Mouse (Mus musculus) stomach, embryonic 16.5 days (tissue): ENCODE data around the gene Paxx. TPM values are rescaled to one million over a fixed set of nuclear protein-coding genes. Genes with fewer than 3 reads are reported as not detected.
"Not testable (repeated sequence)": the region's sequence is repeated elsewhere in the genome, so short reads cannot be mapped to it uniquely, and the experiment has no call there.

Source experiments
- ATAC-seq: fragments of 200-750 bp; cut with Nextera tagmentation; 2 replicates; pipeline ENCODE4 v1.8.0; 2017; ENCODE audit warnings: moderate number of reproducible peaks, moderate TSS enrichment; ENCODE audit not compliant: insufficient read depth, low FRiP score
- H3K27ac ChIP-seq: fragments of 300-500 bp; sonication (generic); 2 replicates; pipeline ENCODE4 v1.5.1; 2014; ENCODE audit warnings: low read length
- H3K27me3 ChIP-seq: fragments of 300-500 bp; sonication (generic); 2 replicates; pipeline ENCODE4 v1.6.1; 2014; ENCODE audit warnings: low read length, control low read depth, mixed read lengths; ENCODE audit not compliant: control insufficient read depth, insufficient read depth
- H3K36me3 ChIP-seq: fragments of 300-500 bp; sonication (generic); 2 replicates; pipeline ENCODE4 v1.6.1; 2014; ENCODE audit warnings: low read length; ENCODE audit not compliant: control insufficient read depth, insufficient read depth
- H3K4me1 ChIP-seq: fragments of 300-500 bp; sonication (generic); 2 replicates; pipeline ENCODE4 v1.6.1; 2014; ENCODE audit warnings: low read length, control low read depth, mixed read lengths; ENCODE audit not compliant: control insufficient read depth, insufficient read depth
- H3K4me2 ChIP-seq: fragments of 300-500 bp; sonication (generic); 2 replicates; pipeline ENCODE4 v1.6.1; 2014; ENCODE audit warnings: low read depth, low read length, mixed read lengths
- H3K4me3 ChIP-seq: fragments of 300-500 bp; sonication (generic); replicated peaks from 2 replicates; pipeline ENCODE4 v1.5.1; 2014; ENCODE audit warnings: mild to moderate bottlenecking, low read length
- H3K9ac ChIP-seq: fragments of 300-500 bp; sonication (generic); 2 replicates; pipeline ENCODE4 v1.6.1; 2014; ENCODE audit warnings: low read length
- H3K9me3 ChIP-seq: fragments of 300-500 bp; sonication (generic); replicated peaks from 2 replicates; pipeline ENCODE4 v1.6.1; 2016; ENCODE audit warnings: low read length, control low read depth; ENCODE audit not compliant: control insufficient read depth
- WGBS: fragments of 180-500 bp; shearing (Covaris S2); extraction: QIAGEN DNeasy Blood & Tissue Kit; methylation state at CpG from one replicate; pipeline ENCODE4 v1.1.7; 2014; 5-methylcytosine and 5-hydroxymethylcytosine counted together
- polyA plus RNA-seq: library from polyadenylated mRNA; unstranded; fragments of >200 nt; fragmentation: Nextera tagmentation; extraction: Ambion mirVana; gene quantifications from 2 replicates; pipeline ENCODE4 v1.2.1, GENCODE M21; 2015

Gene Paxx
- polyA plus RNA-seq, 1 experiment from 2014 or later = 44.1 TPM

DNA sequence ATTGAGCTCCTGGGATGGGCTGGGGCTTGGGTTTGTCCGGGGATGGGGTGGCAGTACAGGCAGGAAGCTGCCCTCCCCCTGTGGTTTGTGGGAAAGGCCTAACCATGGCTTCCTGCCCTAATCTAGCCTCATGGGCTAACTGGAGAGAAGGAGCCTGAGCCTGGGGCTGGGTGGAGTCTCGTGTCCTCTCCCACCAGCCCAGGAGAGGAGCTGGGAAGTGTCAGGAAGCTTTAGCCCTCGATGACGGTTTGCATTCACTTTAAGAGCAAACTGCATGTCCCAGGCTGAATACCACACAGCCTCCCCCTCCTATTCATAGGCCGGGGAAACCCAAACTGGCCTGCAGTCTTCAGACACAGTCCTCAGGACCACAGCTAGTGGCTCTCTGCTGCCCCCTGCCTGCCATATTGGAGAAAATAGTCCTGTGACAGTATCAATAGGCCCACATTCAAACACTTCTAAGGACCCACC is 34.1 kb downstream of the Paxx start:
- no peaks in the 10 kb centered on the region for H3K36me3 ChIP-seq
- no peak overlapping the region for H3K9ac ChIP-seq
- no peak overlapping the region for H3K4me2 ChIP-seq
- no peaks in the 10 kb centered on the region for H3K9me3 ChIP-seq
- H3K27me3 ChIP-seq = peaks cover 21% of the 10 kb centered on the region
- no peaks in the 10 kb centered on the region for H3K4me1 ChIP-seq
- H3K4me3 ChIP-seq = no peak overlapping the region
- 31% methylated on average over 5 of the region's 5 CpGs for WGBS
- H3K27ac ChIP-seq = no peak overlapping the region
- ATAC-seq = no peak

DNA sequence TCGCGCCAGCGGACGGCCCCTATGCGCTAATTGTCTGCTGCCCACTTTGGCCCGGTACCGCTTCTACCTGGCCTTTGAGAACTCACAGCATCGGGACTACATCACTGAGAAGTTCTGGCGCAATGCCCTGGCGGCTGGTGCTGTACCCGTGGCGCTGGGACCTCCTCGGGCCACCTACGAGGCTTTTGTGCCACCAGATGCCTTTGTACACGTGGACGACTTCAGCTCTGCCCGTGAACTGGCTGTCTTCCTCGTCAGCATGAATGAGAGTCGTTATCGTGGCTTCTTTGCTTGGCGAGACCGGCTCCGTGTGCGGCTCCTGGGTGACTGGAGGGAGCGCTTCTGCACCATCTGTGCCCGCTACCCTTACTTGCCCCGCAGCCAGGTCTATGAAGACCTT is 35.4 kb downstream of the Paxx start:
- H3K27me3 ChIP-seq = peaks cover 21% of the 10 kb centered on the region
- H3K4me3 ChIP-seq = no peak overlapping the region
- no peaks in the 10 kb centered on the region for H3K9me3 ChIP-seq
- ATAC-seq = no peak
- no peaks in the 10 kb centered on the region for H3K4me1 ChIP-seq
- 40% methylated on average over 27 of the region's 27 CpGs for WGBS
- no peak overlapping the region for H3K27ac ChIP-seq
- H3K36me3 ChIP-seq = no peaks in the 10 kb centered on the region
- no peak overlapping the region for H3K4me2 ChIP-seq
- no peak overlapping the region; the same call in 1 of the 2 replicates for H3K9ac ChIP-seq

DNA sequence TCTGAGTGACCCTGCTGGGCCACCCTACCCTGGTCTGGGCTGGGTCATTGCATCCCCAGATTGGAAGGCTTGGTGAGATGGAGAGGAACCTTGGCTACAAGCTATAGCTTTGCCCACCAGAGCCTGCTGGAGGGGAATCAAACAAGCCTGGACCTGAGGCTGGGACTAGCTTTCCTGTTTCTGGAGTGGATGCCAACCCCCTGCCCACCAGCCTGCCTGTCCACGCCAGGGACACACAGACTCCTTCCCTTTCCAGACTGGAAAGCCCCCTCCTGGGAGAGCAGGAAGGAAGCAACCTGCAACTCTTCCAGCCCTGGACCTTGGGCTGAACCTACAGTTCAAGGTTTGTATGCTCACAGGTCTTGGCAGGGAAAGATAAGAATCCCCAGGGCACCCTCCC is 37.3 kb downstream of the Paxx start:
- Histone ChIP-seq H3K36me3 (no peaks in the 10 kb centered on the region), H3K27me3 (peaks cover 19% of the 10 kb centered on the region), H3K4me3 (no peak overlapping the region), H3K27ac (no peak overlapping the region), H3K9ac (no peak overlapping the region), H3K9me3 (no peaks in the 10 kb centered on the region), H3K4me2 (no peak overlapping the region), H3K4me1 (no peaks in the 10 kb centered on the region)
- no peak for ATAC-seq
- WGBS = 57% methylated on average over 1 of the region's 1 CpGs

DNA sequence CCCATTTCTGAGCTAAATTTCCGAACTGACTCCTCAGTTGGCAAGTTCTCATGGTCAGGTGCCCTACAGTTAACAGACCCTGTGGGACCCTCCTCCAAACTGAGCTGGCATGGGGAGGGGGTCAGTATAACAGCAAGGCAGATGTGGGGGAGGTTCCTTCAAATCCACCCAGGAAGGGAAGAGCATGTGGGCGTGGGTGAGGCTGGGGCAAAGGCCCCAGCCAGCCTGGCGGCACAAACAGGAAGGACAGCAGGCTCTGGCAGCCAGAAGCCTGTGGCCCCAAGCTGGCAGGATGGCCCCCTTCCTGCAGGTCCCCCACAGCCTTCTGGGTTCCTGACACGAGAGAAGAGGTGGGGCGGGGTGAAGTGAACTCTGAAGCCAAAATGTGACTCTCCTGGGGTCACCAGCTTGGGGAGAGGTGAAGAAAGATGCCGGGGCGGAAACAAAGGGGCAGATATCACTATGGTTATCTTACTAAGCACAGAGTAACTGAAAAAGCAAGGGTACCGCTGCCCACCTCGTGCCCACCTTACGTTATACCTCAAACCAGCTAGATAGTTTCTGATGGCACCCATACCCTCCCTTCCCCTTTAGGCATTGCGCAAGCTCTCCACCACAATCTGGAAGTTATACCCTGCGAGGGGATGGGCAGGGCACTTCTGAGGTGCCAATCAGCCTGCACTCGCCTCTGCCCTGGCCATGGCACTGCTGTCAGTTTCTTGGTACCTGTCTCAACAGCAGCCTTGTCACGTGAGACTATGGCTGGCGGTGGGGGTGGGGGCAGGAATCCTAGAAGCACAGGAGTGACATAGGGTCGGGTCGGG is 38.1 kb downstream of the Paxx start, which contains the start of gene Fut7:
TSS of gene Fut7 (plus strand) at position 681 of the 824 bp plus-strand sequence.
- no peaks in the 10 kb centered on the region for H3K36me3 ChIP-seq
- H3K9me3 ChIP-seq = no peaks in the 10 kb centered on the region
- H3K4me2 ChIP-seq = no peak within 1 kb of the TSS
- no peaks in the 10 kb centered on the region for H3K4me1 ChIP-seq
- peaks cover 19% of the 10 kb centered on the region for H3K27me3 ChIP-seq
- no peak within 1 kb of the TSS for H3K4me3 ChIP-seq
- H3K27ac ChIP-seq = no peak within 1 kb of the TSS
- ATAC-seq = no peak
- 50% methylated on average over 17 of the region's 17 CpGs for WGBS
- H3K9ac ChIP-seq = no peak within 1 kb of the TSS; the same call in 1 of the 2 replicates

DNA sequence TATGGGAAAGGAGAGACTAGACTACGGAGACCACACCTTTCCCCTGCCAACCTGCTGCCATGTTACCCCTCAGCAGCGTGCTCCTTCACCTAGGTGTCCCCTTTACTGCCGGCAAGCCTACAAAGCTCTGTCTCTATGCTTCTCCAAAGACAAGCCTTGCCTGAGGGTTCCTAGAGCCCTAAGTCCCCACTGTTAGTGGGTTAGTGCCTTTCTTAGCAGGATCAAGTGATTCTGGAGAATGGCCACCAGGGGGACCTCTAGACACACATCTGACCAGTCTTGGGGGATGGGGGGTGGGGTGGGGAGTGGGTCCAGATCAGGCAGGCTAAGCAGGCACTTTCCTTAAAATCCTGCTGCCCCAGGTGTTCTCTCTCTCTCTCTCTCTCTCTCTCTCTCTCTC is 39.0 kb downstream of the Paxx start:
- no peak overlapping the region for H3K27ac ChIP-seq
- no peak overlapping the region for H3K9ac ChIP-seq
- peaks cover 19% of the 10 kb centered on the region for H3K27me3 ChIP-seq
- no peak overlapping the region for H3K4me2 ChIP-seq
- H3K36me3 ChIP-seq = no peaks in the 10 kb centered on the region
- no peaks in the 10 kb centered on the region for H3K4me1 ChIP-seq
- H3K9me3 ChIP-seq = no peaks in the 10 kb centered on the region
- ATAC-seq = no peak
- WGBS = 20% methylated on average over 3 of the region's 3 CpGs
- H3K4me3 ChIP-seq = no peak overlapping the region

DNA sequence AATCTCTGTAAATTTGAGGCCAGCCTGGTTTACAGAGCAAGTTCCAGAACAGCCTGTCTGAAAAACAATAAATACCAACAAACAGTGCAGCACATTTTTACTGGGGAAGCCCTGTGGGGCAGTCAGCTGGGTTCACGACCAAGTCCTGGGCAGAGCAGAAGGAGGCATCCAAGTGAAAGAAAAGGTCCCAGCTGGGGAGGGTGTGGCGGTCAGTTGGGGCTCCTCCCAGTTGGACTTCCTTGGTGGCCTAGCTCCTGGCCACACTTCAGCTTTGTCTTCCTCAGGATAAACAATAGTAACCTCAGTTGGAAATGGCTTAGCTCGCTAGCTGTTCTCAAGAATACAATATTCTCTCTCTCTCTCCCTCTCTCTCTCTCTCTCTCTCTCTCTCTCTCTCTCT is 43.5 kb downstream of the Paxx start:
- no peak for ATAC-seq
- Histone ChIP-seq H3K27me3 (no peaks in the 10 kb centered on the region), H3K9me3 (no peaks in the 10 kb centered on the region), H3K9ac (no peak overlapping the region), H3K27ac (no peak overlapping the region), H3K4me1 (no peaks in the 10 kb centered on the region), H3K4me2 (no peak overlapping the region), H3K36me3 (no peaks in the 10 kb centered on the region), H3K4me3 (no peak overlapping the region)
- 18% methylated on average over 3 of the region's 3 CpGs for WGBS

DNA sequence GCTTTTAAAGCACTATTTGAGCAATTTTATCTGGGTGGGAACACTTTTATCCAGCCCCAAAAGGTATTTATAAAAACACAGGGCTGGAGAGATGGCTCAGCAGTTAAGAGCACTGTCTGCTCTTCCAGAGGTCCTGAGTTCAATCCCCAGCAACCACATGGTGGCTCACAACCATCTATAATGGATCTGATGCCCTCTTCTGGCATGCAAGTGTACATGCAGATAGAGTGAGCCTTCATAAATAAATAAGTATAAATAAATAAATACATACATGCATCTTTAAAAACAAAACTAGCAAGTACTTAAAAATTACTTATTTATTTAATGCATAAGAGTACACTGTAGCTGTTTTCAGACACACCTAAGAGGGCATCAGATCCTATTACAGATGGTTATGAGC is 47.5 kb downstream of the Paxx start:
- not testable (repeated sequence) for H3K27me3 ChIP-seq

DNA sequence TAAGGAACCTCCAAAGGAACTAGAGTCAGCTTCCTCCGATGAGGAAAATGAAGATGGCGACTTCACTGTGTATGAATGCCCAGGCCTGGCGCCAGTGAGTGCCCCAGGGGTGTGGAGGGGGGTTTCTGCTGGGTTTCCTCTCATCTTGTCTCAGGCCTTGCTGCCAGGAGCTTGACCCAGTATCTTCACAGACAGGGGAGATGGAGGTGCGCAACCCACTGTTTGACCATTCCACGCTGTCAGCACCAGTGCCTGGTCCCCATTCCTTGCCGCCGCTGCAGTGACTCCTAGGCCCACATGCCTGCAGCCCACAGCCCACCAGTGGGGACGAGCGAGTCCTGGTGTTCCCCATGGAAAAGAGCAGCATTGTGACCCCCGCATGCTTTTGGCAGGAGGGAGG is 52.0 kb downstream of the Paxx start:
- H3K9ac ChIP-seq = no peak overlapping the region
- H3K27ac ChIP-seq = no peak overlapping the region
- H3K4me1 ChIP-seq = no peaks in the 10 kb centered on the region
- WGBS = 82% methylated on average over 10 of the region's 10 CpGs
- no peak overlapping the region for H3K4me2 ChIP-seq
- no peak for ATAC-seq
- no peaks in the 10 kb centered on the region for H3K27me3 ChIP-seq
- H3K36me3 ChIP-seq = no peaks in the 10 kb centered on the region
- no peaks in the 10 kb centered on the region for H3K9me3 ChIP-seq
- no peak overlapping the region for H3K4me3 ChIP-seq

More for the DNA sequence above, 47.5 kb downstream of the Paxx start:
- H3K4me3 ChIP-seq, H3K27ac ChIP-seq, H3K9ac ChIP-seq, H3K9me3 ChIP-seq, H3K4me1 ChIP-seq, ATAC-seq, H3K36me3 ChIP-seq, H3K4me2 ChIP-seq: not testable (repeated sequence)
